33 mouse cellular contexts compared by ENCODE assay signal in genomic region chr12:70350490-70350889, GRCm38 (mm10). TPM values are rescaled to one million over a fixed set of nuclear protein-coding genes. Genes with fewer than 3 reads are reported as not detected.
DNase-seq lines count a peak whose midpoint lies in the region; ATAC-seq lines count a peak whose summit lies in the region.
"Had no signal": no experiment of that assay in that cellular context is flagged by ENCODE, and none has a peak within 500 bp of the region (broad histone marks: within the 10 kb centered on the region; RNA-seq: fewer than 3 reads in every experiment).

No protein-coding gene starts in this region.

- no peaks in the 10 kb centered on the region for H3K9me3 ChIP-seq in hindbrain, embryonic 11.5 days (ENCODE audit: control insufficient read depth, low read length)
- H3K9me3 ChIP-seq: embryonic facial prominence, embryonic 12.5 days; forebrain, embryonic 10.5 days; heart, embryonic 12.5 days; hindbrain, embryonic 15.5 days; limb, embryonic 10.5 days; limb, embryonic 15.5 days; liver, embryonic 13.5 days; midbrain, embryonic 12.5 days had no signal

- no peaks in the 10 kb centered on the region for H3K27me3 ChIP-seq in hindbrain, embryonic 11.5 days (ENCODE audit: control insufficient read depth, insufficient read depth, low read length)
- H3K27me3 ChIP-seq: hindbrain, embryonic 15.5 days; midbrain, embryonic 12.5 days had no signal

- H3K9ac ChIP-seq in hindbrain, embryonic 11.5 days (ENCODE audit: low read depth, low read length), result no peak overlapping the region
- H3K9ac ChIP-seq: embryonic facial prominence, embryonic 12.5 days; heart, embryonic 12.5 days; hindbrain, embryonic 15.5 days; limb, embryonic 15.5 days; liver, embryonic 13.5 days; midbrain, embryonic 12.5 days had no signal

- WGBS in hindbrain, embryonic 11.5 days, result 85% methylated on average over 4 of the region's 4 CpGs

- no peaks in the 10 kb centered on the region for H3K36me3 ChIP-seq in hindbrain, embryonic 11.5 days (ENCODE audit: control insufficient read depth, insufficient read depth, low read length)
- H3K36me3 ChIP-seq: embryonic facial prominence, embryonic 12.5 days; forebrain, embryonic 10.5 days; heart, embryonic 12.5 days; hindbrain, embryonic 15.5 days; limb, embryonic 10.5 days; limb, embryonic 15.5 days; liver, embryonic 13.5 days; midbrain, embryonic 12.5 days had no signal

- no peaks in the 10 kb centered on the region for H3K4me1 ChIP-seq in hindbrain, embryonic 11.5 days (replicated peaks; ENCODE audit: control insufficient read depth, insufficient read depth, low read length)

- no peak overlapping the region for H3K4me3 ChIP-seq in hindbrain, embryonic 11.5 days (ENCODE audit: low read depth, low read length)
- H3K4me3 ChIP-seq: embryonic facial prominence, embryonic 12.5 days; forebrain, embryonic 10.5 days; heart, adult 2 months; heart, embryonic 12.5 days; hindbrain, embryonic 15.5 days; limb, embryonic 10.5 days; limb, embryonic 15.5 days; liver, embryonic 13.5 days; megakaryocyte, embryonic 14.5 days; midbrain, embryonic 12.5 days had no signal

- no peak overlapping the region for H3K27ac ChIP-seq in hindbrain, embryonic 11.5 days (ENCODE audit: low read depth, low read length)
- H3K27ac ChIP-seq: embryonic facial prominence, embryonic 12.5 days; forebrain, embryonic 10.5 days; heart, adult 2 months; hindbrain, embryonic 15.5 days; limb, embryonic 10.5 days; limb, embryonic 15.5 days; liver, embryonic 13.5 days; midbrain, embryonic 12.5 days; stomach, postnatal 0 days had no signal

- ATAC-seq in hindbrain, embryonic 11.5 days (ENCODE audit: low FRiP score), result no peak
- ATAC-seq: inflammation-experienced regulatory T-cells, adult 6 months; lung, postnatal 0 days; Patski had no signal

- intact Hi-C loops in heart, postnatal 25 days (cut with DNase I), result no loop called here
- intact Hi-C loops in left cerebral cortex, postnatal 14 days (cut with DNase I), result no loop called here

- peak; percentile 28 for DNase-seq in heart, adult 11 months
- DNase-seq in heart, postnatal 25 days (ENCODE audit: low spot score), result no peak
- DNase-seq in left cerebral cortex, postnatal 14 days (ENCODE audit: low spot score in 2 of 2), result peak; percentile 46 to 59
- no peak for DNase-seq in left cerebral cortex, adult 11 months (ENCODE audit: low spot score)
- peak; percentile 12 for DNase-seq in NIH3T3 (ENCODE audit: low read depth)
- peak; percentile 68 for DNase-seq in telencephalon, adult 2 months (ENCODE audit: low read depth, low spot score)
- no peak for DNase-seq in hindbrain, embryonic 11.5 days (ENCODE audit: low spot score)
- DNase-seq: adrenal gland, postnatal 14 days; B cell, adult 2 months; embryo, embryonic 11 days; gastrocnemius, postnatal 36 days; heart, adult 2 months; kidney, adult 11 months; kidney, postnatal 14 days; liver, embryonic 13.5 days; lung, adult 18-20 months; lung, postnatal 4 days; right cerebral cortex, postnatal 25 days; spleen, adult 18-20 months; thymus, adult 2 months; thymus, postnatal 36 days had no signal

- no peak overlapping the region for H3K4me2 ChIP-seq in hindbrain, embryonic 11.5 days (replicated peaks; ENCODE audit: low read depth, low read length)
- H3K4me2 ChIP-seq: embryonic facial prominence, embryonic 12.5 days; heart, embryonic 12.5 days; hindbrain, embryonic 15.5 days; limb, embryonic 15.5 days; liver, embryonic 13.5 days; midbrain, embryonic 12.5 days had no signal

RNA-seq across cellular contexts. Expression of gene Trim9, which starts 3.1 kb away (rescaled TPM):
- total RNA-seq in heart, postnatal 25 days (2021), result under 1 TPM; 0.08 to 0.22 TPM
- 100 to 1,000 TPM; 422 to 460 TPM for total RNA-seq in left cerebral cortex, postnatal 14 days (2021)
- polyA plus RNA-seq in hindbrain, embryonic 11.5 days (2014; fragmentation: Nextera tagmentation; extraction: Ambion mirVana), result 14.3 and 18.4 TPM in 2 replicates
- polyA plus RNA-seq: inflammation-experienced regulatory T-cells, adult 6 months; Patski had no signal

Comparison
In these comparisons a context has a peak if more than half of its experiments do, and no peak if none do; other contexts are left out.
1. DNase-seq: peak in heart, adult 11 months (single experiment), left cerebral cortex, postnatal 14 days (2 of 2), NIH3T3 (single experiment) and telencephalon, adult 2 months (single experiment); none in heart, postnatal 25 days (single experiment), left cerebral cortex, adult 11 months (single experiment) and hindbrain, embryonic 11.5 days (single experiment).
2. RNA of gene Trim9, which starts 3.1 kb away (total RNA-seq): 422 to 460 TPM in left cerebral cortex, postnatal 14 days; 0.08 to 0.22 TPM in heart, postnatal 25 days; every median in the first group is over 100 times any median in the second.